Mouse (Mus musculus): Measurements from ENCODE around the gene Gm20388. TPM values are rescaled to one million over a fixed set of nuclear protein-coding genes. Genes with fewer than 3 reads are reported as not detected.

Gene Gm20388
- polyA plus RNA-seq, 1 experiment, result not detected

DNA sequence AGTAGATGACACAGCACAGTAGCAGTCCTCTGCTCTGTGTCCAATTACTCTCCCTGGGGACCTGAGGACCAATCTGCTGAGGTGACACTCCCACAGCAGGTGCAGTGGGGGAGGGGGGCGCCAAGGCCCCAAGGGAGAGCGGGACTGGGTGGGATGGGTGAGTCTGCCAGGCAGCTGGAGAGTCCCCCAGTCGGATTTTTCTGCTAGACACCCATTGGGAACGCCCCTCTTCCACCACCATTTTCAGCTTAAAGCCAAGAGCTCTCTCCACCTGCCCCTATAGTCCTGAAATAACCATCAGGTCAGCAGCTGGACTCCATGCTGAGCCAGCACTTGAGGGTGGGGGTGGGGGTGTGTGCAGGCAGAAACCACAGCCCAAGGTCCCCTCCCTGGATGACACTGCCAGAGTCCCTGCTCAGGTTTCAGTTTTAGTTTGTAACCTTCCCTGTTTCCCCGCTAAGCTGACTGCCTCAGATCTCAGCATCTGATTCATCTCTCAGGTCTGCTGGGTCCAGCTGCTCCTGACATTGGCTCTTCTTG, 525.9 kb downstream of the Gm20388 start:
- Histone ChIP-seq H3K4me3 (ENCODE audit: insufficient read depth, low read depth, low read length) (no peak overlapping the region), H3K4me1 (ENCODE audit: control insufficient read depth, insufficient read depth, low read length) (peaks cover 83% of the 10 kb centered on the region), H3K27ac (ENCODE audit: insufficient read depth, low read depth, low read length) (peak overlapping the region; percentile 33; the same call in 1 of the 2 replicates)
- no peak for TF ChIP-seq POLR2A (IDR thresholded peaks at IDR 0.05; ENCODE audit: insufficient read depth, low read depth, low read length)
- no peak for TF ChIP-seq CTCF (IDR thresholded peaks at IDR 0.05; ENCODE audit: insufficient read depth, low read depth, low read length)
- 51% methylated on average over 5 of the region's 5 CpGs for WGBS

DNA sequence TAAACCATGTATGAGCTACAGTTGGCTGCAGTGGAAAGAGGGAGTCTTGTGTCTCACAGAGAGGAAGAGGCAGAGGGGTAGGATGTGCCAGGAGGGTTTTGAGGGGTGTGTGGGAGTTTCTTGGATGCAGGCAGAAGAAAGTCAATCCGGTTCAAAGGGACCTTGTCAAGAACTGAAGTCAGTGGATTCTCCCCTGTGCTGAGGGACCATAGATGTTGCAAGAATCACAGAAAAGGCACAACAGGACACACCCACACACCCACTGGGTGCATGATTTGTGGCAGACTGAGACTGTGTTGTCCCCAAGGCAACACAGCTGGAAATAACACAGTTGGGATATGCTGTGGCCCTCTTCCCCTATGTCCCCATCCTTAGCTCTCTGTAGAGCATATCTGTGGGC, 526.6 kb downstream of the Gm20388 start:
- Histone ChIP-seq H3K4me1 (ENCODE audit: control insufficient read depth, insufficient read depth, low read length) (peaks cover 87% of the 10 kb centered on the region), H3K27ac (ENCODE audit: insufficient read depth, low read depth, low read length) (peak overlapping the region; percentile 52), H3K4me3 (ENCODE audit: insufficient read depth, low read depth, low read length) (no peak overlapping the region)
- 34% methylated on average over 1 of the region's 1 CpGs for whole genome bisulfite sequencing
- TF ChIP-seq CTCF (IDR thresholded peaks at IDR 0.05; ENCODE audit: insufficient read depth, low read depth, low read length) (no peak), POLR2A (IDR thresholded peaks at IDR 0.05; ENCODE audit: insufficient read depth, low read depth, low read length) (no peak)

DNA sequence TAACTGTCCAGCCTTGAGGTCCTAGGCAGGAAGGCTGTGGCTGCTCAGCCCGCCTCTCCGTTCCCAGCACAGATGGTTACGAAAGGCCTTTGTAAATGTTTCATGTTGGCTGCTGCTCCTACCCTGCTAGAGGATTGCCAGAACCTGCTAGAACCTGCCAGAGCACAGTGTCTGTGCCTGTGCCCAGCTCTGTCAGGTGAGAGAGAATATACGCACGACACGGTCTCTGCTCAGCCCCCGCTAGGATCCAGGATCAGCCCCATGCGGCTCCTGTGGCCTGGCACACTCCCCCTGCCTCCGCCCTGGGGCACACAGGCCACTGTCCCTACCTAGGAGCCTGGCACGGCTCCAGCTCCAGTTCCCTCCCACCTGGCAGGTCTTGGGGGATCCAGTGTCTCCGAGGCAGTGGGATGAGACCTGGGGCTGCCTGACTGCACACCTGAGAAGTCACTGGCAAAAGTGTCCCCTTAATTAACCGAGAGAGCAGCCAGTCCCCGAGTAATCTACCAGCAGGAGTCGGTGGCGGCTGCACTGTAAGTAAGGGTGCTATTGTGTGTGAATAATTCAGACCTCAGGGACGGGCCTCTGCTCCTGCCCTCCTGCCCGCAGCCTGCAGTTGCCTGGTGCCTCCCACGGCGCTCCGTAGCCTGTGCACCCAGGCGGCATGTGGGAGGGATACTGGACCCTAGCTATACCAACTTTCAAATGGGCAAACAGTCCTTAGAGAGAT, 527.2 kb downstream of the Gm20388 start:
- peaks cover 86% of the 10 kb centered on the region for H3K4me1 ChIP-seq (ENCODE audit: control insufficient read depth, insufficient read depth, low read length)
- TF ChIP-seq POLR2A (IDR thresholded peaks at IDR 0.05; ENCODE audit: insufficient read depth, low read depth, low read length) (no peak), CTCF (IDR thresholded peaks at IDR 0.05; ENCODE audit: insufficient read depth, low read depth, low read length) (no peak)
- WGBS, result 45% methylated on average over 21 of the region's 21 CpGs
- peak overlapping the region; percentile 52 for H3K27ac ChIP-seq (ENCODE audit: insufficient read depth, low read depth, low read length)
- no peak overlapping the region for H3K4me3 ChIP-seq (ENCODE audit: insufficient read depth, low read depth, low read length)

DNA sequence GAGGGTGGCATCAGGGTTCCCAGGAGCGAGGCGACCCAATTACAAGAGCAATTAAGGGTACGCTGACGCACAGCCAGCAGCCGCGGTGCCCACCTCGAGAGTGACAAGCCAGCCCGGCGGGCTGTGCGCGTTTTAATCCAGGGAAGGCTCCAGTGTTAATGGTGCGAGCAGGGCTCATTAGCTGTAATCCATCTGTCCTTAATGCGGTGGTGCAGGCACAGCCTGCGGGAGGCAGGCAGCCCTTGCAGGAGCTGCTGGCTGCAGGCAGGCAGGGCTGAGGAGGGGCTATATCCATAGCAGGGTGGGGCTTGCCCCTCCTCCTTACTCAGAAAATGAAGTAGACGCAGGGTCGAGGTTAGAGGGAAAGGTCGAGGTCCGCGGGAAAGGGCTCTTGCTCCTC, 528.7 kb downstream of the Gm20388 start:
- H3K4me1 ChIP-seq (ENCODE audit: control insufficient read depth, insufficient read depth, low read length), result peaks cover 81% of the 10 kb centered on the region
- 15% methylated on average over 19 of the region's 19 CpGs for WGBS

DNA sequence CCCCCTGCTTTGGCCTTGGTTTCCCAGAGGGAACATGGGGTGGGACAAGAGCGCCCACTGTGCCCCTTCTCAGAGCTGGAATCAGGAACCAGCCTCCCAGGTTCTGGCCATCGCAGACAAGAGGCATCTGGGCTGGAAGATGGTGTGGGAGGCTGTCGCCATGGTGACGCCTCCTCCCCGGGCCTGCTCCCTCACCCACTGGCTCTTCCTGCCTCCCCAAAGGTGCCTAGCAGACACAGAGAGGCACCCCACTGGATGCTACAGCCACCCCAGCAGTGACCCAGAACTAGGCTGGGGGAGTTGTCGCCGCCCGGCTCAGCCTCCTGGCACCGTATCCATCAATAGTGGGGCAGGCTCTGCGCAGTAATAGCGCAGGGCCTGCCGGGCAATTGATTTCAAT, 530.1 kb downstream of the Gm20388 start:
- 35% methylated on average over 12 of the region's 12 CpGs for WGBS
- no peak for TF ChIP-seq CTCF (IDR thresholded peaks at IDR 0.05; ENCODE audit: insufficient read depth, low read depth, low read length)
- no peak for TF ChIP-seq POLR2A (IDR thresholded peaks at IDR 0.05; ENCODE audit: insufficient read depth, low read depth, low read length)
- Histone ChIP-seq H3K27ac (ENCODE audit: insufficient read depth, low read depth, low read length) (peak overlapping the region; percentile 67), H3K4me3 (ENCODE audit: insufficient read depth, low read depth, low read length) (no peak overlapping the region), H3K4me1 (ENCODE audit: control insufficient read depth, insufficient read depth, low read length) (peaks cover 71% of the 10 kb centered on the region)

More for the DNA sequence above, 528.7 kb downstream of the Gm20388 start:
- Histone ChIP-seq H3K4me3 (ENCODE audit: insufficient read depth, low read depth, low read length) (no peak overlapping the region), H3K27ac (ENCODE audit: insufficient read depth, low read depth, low read length) (peak overlapping the region; percentile 81)
- TF ChIP-seq CTCF (IDR thresholded peaks at IDR 0.05; ENCODE audit: insufficient read depth, low read depth, low read length), result no peak
- TF ChIP-seq POLR2A (IDR thresholded peaks at IDR 0.05; ENCODE audit: insufficient read depth, low read depth, low read length), result 0 out of 2 replicates have a peak, but pooled peaks have one; percentile 14

DNA sequence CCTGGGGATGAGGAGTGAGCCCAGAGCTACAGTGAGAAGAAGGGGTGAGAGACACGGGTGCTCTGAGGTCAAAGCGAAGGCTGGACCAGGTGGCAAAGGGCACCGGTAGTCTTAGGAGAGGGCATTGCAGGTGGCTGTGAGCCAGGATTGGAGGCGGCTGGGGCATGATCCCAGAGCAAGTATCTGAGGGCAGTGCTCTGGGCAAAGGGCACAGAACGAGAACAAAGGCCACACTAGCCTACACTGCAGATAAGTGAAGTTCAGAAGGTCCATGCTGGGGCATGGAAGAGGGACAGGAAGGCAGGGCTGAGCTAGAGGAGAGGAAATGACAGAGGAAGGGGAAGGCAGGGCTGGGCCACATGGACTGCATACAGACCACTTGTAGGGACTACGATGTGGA, 531.0 kb downstream of the Gm20388 start:
- H3K27ac ChIP-seq (ENCODE audit: insufficient read depth, low read depth, low read length), result peak overlapping the region; percentile 67; the same call in 1 of the 2 replicates
- WGBS, result 83% methylated on average over 6 of the region's 6 CpGs
- H3K4me1 ChIP-seq (ENCODE audit: control insufficient read depth, insufficient read depth, low read length), result peaks cover 62% of the 10 kb centered on the region
- no peak overlapping the region for H3K4me3 ChIP-seq (ENCODE audit: insufficient read depth, low read depth, low read length)
- TF ChIP-seq POLR2A (IDR thresholded peaks at IDR 0.05; ENCODE audit: insufficient read depth, low read depth, low read length) (no peak), CTCF (IDR thresholded peaks at IDR 0.05; ENCODE audit: insufficient read depth, low read depth, low read length) (no peak)

DNA sequence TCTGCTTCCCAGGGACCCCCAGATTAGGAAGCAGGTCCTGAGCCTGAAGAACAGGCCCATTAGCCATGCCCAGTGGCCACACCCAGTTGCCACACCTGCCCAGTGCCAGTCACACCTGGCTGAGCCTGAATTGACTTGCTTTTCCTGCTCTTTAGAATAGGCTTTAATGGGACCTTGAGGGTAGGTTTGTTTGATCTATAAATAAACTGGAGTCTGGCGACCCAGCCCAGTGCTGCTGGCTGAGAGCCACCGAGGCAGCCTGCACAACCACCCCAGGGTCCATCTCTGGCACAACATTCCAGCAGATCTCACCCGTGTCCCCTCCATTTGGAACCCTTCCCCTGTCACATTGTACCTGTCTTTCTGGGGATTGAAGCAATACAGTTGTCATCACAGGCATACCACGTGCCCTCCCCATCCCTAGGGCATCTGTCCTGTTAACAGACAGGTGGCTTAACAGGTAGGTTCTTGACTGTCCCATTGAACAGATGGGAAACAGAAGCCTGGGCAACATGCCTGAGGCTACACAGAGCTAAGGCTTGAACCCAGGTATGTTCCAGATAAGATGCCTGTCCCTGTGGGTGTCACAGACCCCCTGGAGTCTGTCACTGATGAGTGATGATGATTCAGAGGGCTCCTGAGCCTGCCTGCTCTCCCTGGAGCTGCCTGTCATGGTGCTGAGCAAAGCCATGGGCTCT, 531.8 kb downstream of the Gm20388 start:
- no peak overlapping the region for H3K27ac ChIP-seq (ENCODE audit: insufficient read depth, low read depth, low read length)
- WGBS, result 65% methylated on average over 4 of the region's 4 CpGs
- H3K4me1 ChIP-seq (ENCODE audit: control insufficient read depth, insufficient read depth, low read length), result peaks cover 54% of the 10 kb centered on the region
- no peak overlapping the region for H3K4me3 ChIP-seq (ENCODE audit: insufficient read depth, low read depth, low read length)
- TF ChIP-seq CTCF (IDR thresholded peaks at IDR 0.05; ENCODE audit: insufficient read depth, low read depth, low read length), result no peak
- no peak for TF ChIP-seq POLR2A (IDR thresholded peaks at IDR 0.05; ENCODE audit: insufficient read depth, low read depth, low read length)

DNA sequence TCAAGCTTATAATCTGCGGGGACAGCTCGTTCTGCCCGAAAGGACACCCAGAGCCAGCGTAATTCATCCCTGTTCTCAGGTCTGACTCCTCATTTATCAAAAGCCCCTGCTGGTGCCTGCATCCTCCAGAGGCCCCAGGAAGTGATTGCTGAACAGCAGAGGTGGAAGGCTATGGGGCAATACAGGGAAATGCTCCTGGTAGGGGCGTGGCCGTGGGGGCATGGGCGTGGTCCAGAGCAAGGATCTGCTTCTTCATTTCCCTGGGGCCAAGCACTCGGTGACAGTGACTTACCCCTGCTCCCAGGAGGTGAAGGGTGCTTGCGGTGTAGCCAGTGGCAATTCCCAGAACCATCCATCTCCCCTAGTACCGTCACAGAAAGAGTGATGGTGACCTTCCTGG, 534.6 kb downstream of the Gm20388 start:
- no peak for TF ChIP-seq CTCF (IDR thresholded peaks at IDR 0.05; ENCODE audit: insufficient read depth, low read depth, low read length)
- no peak for TF ChIP-seq POLR2A (IDR thresholded peaks at IDR 0.05; ENCODE audit: insufficient read depth, low read depth, low read length)
- H3K4me1 ChIP-seq (ENCODE audit: control insufficient read depth, insufficient read depth, low read length), result peaks cover 51% of the 10 kb centered on the region
- no peak overlapping the region for H3K27ac ChIP-seq (ENCODE audit: insufficient read depth, low read depth, low read length)
- no peak overlapping the region for H3K4me3 ChIP-seq (ENCODE audit: insufficient read depth, low read depth, low read length)
- WGBS, result 89% methylated on average over 10 of the region's 10 CpGs

DNA sequence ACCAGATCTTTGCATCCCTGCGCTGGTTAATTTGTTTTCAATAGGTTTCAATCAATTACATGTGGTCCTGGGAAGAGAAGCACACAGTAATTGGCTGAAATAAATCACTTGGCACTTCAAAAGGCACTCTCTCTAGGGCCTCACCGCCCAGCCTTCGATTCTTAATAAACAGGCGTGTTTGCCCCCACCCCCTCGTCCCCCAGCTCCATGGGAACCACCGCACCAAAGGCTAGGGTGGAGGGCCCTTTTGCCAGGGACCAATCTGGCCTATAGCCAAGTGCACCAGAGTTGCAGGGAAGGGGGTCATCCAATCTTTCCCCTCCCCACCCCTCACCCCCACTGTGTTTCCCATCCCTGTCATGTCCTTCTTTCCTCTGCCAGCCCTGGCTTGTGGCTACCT, 537.5 kb downstream of the Gm20388 start:
- no peak overlapping the region for H3K4me3 ChIP-seq (ENCODE audit: insufficient read depth, low read depth, low read length)
- TF ChIP-seq CTCF (IDR thresholded peaks at IDR 0.05; ENCODE audit: insufficient read depth, low read depth, low read length) (no peak), POLR2A (IDR thresholded peaks at IDR 0.05; ENCODE audit: insufficient read depth, low read depth, low read length) (no peak)
- WGBS, result 80% methylated on average over 6 of the region's 6 CpGs
- H3K4me1 ChIP-seq (ENCODE audit: control insufficient read depth, insufficient read depth, low read length), result peaks cover 30% of the 10 kb centered on the region
- no peak overlapping the region for H3K27ac ChIP-seq (ENCODE audit: insufficient read depth, low read depth, low read length)

Data from olfactory bulb, adult 2 months (tissue).